Mouse (Mus musculus) WW6 (cell line): ENCODE results near the gene Clec12b.

Experiments
- DNase-seq: peaks from one replicate; pipeline ENCODE4 v3.0.0-alpha.2; 2013; ENCODE audit warnings: low read depth, low spot score

Clec12b gene

DNA sequence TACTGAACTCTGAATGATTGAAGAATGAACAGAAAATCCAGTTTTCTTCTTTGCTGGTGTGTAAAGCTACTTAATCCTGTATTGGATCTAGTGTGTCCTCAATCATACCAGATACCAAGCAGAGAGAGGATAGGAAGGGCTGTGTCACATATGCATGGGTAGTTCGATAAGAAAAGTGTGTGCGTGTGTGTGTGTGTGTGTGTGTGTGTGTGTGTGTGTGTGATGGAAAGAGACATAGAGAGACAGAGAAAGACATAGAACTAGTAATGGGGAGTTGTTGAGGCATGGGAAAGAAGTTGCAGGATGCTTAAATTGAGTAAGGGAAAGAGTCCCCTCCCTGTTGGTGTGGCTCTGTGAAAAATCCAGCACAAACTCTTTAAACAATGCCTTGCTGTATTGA, at the start of gene Clec12b:
Gene Clec12b (minus strand): TSS at position 101 of the 400 bp plus-strand sequence.
- no peak for DNase-seq

DNA sequence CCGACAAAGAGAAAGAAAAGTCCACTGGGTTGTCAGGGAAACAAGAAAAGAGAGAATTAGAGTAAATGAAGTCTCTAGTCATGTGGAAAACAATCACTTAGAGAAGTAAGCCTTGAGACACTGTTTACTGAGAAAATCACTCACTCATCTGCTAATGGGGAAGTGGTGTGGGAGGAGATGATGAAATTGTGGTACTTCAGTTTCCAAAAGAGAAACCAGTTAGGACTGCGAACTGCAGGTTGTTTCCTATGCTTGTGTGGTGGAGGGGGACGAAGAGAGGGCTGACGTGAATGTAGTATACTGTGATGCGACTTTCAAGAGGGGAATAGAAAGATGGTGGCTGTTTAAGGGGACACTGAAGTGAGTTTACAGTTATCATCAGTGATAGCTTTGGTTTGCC, 48.6 kb upstream of the Clec12b start:
- no peak for DNase-seq

DNA sequence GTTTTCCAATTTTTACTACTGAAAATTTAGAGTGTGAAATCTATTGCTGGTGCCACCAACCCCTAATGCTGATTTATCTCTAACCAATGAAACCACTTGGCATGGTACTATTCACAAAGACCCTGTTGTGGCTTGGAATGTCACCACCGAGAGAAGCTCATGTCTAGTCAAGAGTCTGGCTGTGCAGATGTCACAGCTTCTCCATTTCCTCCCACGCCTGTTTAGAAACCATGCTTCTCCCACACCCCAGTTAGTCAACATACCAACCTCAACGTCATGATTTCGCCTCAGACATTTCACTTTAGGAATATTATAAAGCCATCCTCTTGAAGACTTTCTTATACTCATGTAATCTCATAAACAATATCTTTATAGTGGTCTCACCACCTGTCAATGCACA, 41.6 kb upstream of the Clec12b start:
- DNase-seq, result no peak

DNA sequence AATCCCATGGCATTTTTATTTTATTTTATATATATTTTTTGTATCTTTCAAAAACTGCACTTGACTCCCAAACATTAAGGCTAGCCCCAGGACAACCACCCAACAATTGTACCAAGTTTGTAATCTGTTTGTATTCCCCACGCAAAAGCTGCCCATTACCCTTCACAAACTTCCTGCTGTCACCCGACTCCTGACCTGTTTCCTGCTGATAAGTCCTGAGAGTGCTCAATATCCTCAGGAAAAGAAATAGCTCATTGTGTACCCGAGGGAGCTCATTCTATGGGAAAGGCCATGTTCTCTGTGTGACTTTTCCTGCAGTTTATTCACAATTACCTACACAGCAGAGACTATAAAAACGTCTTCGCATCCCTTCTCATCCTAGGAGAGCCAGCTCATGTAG, 40.1 kb upstream of the Clec12b start:
- no peak for DNase-seq

DNA sequence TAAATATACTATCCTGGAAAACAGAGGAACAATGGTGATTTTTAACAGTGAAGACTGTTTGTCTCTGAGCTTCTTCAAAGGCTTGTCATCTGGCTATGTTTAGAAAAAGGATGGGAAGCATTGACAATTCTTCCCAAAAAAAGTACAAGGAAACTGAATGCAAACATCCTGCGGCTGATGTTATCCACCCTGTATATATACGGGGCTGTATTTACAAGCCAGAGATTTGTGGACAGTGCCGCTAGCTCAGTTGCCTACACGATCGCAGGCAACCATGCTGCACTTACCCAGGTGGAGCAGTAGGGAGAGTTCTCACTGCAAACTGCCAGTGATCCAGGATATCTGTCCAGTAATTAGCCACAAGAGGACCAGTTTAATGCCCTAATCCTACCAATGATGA, 39.5 kb upstream of the Clec12b start:
- no peak for DNase-seq

DNA sequence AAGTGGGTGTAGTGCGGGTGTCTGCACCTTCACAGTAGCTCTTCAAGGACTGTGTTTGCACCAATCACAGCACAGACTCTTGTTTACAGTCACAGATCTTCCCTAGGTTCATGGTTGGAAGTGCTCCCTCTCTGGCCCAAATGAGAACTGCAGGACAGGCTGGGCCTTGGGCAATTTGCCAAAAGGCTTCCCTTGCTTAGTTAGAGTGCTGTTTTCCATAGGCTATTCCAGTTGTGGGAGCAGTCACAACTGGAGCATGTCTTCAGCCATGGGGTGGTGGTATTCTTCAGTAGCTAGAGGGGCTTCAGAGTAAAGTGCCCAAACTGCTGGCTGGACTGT, 38.0 kb upstream of the Clec12b start:
- peak; percentile 70 for DNase-seq

DNA sequence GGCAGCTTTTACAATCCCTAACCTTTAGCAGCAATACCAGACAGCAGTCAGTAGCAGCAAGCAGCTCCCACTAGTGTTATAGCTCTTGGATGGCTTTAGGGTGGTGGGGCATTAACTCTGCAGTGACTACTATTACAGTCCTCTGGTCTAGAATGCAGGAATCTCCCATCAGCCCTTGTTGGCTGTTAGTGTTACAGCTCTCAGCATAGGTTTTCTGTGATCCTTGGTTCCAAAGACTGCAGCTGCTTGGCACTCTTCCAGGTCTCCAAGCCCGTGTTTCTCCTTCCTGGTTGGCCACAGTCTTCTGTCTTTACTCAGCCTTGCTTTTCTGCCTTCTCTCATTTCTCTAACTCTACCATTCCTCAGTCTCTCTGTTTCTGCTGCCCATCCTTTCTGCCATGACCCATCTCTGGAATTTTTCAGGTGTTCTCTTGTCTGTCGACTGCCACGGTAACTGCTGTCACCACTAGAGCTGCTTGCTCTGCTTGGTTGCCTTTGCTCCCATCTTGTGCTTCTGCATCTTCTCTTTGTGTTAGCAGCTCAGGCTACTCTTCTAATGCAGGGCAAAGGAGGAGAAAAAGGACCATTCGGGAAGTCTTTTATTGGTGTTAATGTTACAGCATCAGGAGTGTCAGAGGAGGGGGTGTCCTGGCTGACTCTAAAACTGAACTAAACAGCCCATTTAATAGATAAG, 37.5 kb upstream of the Clec12b start:
- DNase-seq, result no peak

DNA sequence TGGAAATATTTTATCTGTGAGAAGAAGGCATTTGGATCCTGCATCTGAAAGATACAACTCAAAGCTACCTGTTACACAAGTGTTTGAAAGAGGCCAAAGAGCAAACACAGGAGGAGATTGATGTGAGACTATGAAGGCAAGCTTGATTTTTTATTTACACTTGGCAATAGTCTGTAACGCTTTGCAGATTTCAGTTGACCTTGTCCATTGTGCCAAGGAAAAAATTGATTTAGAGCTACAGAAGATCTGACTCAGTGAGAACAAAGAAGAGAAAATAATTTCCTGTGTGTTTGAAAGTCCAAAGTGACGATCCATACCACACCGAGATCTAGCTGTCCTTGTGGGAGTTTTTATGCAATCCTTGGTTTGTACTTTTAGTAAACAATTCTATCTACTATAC, 36.6 kb upstream of the Clec12b start:
- DNase-seq, result no peak

DNA sequence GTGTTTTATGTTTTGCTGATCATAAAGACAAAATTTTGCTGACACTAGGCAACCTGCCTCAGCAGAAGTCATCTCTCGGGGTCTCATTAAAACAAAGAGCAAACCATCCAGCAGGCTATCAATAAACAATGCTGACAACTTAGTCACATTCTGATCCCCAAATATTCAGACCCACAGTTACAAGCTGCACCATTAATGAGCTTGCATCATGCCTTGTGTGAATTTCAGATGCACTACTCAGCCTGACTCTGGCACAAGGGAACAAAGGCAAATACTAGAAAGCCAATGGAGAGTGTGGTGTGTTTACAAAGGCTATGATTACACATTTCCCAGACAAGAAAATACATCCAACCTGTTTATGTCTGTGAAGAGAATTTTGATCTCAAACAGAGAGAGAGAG, 28.5 kb upstream of the Clec12b start:
- DNase-seq, result no peak

DNA sequence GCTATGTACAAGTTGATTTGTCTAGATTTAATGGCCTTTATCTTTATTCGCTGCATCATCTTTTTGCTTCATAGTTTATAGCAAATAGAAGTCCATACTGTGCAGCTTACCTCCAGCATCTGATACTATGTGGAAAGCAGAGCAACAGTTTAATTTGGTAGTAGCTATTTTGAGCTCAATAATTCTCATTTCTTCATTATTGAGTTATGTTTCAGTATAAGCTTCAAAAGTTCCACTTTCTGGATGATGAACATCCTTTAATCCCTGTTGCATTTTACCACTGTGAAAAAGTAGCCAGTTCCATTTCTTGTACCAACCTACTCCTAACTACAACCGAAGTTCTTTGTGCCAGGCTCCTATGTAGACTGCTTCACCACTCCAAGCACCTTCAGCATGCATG, 22.9 kb upstream of the Clec12b start, which contains the start of gene Clec9a:
Gene Clec9a (plus strand): TSS at position 301 of the 400 bp plus-strand sequence.
- no peak for DNase-seq

DNA sequence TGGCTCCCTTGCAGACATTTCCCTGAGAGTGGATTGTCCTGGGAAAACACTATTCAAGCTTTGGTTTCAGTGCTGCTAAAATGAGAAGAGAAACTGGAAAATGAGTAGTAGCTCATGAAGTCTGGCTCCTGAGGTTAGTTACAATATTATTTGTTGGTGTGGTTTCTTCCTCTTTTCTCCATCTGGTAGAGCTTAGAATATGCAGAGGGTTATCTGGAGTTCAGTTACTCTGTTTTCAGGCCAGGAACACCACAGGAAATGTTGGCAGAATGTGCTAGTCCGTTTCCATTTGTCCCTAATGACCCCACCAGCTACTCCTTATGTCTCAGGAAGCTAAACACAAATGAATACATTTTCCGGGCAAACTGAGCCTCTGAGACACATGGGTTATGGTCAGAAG, 21.6 kb upstream of the Clec12b start:
- no peak for DNase-seq

DNA sequence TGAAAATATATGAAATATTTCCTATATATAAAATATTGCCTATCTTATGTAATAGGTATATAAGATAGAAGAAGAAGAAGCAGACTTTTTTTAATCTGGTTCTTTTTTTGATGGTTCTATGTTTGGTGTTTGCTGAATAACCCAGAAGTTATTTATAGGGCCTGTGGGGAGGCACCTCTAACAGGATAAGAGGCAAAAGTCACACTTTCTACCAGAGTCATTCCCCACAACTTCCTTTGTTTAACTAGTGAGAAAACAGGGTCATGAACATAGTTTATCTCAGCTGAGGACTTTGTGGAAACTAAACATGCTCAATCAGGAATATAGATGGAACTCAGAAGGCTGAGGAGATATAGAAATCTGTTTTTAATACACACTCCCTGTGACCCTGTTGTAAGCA, 20.3 kb upstream of the Clec12b start:
- DNase-seq, result no peak

DNA sequence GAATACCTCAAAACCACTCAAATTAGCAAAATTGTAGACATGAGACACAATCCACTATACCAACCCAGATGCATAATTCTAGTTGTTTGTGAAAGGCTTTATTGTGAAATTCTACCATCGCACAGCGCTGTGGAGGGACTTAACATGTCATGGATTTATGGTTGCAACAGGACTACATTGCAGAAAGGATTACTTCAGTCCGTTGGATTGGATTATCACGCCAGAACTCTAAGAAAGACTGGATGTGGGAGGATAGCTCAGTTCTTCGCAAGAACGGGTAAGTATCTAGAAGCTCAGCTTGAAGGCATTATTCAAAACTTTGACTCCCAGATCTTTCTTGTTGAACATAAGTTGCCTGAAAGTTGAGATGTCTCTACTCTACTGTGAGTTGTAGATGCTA, 17.7 kb upstream of the Clec12b start:
- no peak for DNase-seq

DNA sequence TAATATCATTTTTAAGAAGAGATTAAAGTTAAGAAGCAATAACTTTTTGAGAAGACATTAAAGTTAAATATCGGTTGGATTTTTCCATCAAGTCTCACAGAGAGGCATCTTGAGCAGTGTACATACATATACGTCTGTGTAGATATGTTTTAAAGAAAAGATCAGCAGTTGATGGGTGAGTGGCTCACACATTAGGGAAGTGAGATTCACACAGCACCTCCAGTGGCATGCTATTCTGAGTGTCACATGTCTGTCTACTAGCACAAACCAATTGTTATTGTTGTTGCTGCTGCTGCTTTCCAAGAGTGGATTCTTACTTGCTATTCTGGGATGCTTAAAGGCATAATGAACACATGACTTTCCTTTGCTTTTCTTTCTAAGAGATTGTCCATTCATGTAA, 16.7 kb upstream of the Clec12b start:
- no peak for DNase-seq

DNA sequence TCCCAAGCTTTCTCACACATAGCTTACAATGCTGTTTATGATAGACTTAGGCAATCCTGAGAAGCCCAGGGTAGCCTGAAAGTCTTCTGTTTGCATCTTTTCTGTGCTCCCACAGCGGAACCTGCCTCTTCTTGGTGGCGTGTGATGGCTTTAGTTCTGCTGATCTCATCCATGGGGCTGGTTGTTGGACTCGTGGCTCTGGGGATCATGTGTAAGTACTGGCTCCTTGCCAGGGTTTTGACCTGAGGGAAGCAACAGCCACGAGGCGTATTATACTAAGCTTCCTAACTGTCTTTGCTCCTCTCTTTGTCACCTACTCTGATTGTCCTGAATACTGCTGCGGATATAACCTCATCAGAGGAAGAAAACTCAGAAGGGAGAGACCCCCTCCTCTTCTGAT, 14.3 kb upstream of the Clec12b start:
- no peak for DNase-seq

DNA sequence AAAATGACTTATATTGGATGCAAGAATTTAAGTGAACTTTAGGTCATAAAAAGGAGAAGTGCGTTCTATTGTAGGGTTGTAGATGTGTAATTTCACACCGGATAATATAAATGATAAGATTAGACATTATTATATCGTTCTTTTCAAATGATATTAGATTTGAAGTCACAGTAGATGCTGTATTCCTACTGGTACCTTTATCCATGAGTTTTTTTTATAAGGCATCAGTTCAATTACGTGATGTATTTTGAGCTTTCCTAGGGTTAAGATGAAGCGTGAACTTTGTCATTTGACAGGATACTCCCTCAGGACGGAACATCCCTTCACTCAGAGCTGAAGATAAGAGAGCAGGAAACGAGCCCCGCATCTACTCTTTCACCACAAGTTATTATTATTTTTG, 11.3 kb upstream of the Clec12b start, which contains the start of gene Clec1b:
Gene Clec1b (plus strand): TSS at position 301 of the 400 bp plus-strand sequence.
- no peak for DNase-seq

DNA sequence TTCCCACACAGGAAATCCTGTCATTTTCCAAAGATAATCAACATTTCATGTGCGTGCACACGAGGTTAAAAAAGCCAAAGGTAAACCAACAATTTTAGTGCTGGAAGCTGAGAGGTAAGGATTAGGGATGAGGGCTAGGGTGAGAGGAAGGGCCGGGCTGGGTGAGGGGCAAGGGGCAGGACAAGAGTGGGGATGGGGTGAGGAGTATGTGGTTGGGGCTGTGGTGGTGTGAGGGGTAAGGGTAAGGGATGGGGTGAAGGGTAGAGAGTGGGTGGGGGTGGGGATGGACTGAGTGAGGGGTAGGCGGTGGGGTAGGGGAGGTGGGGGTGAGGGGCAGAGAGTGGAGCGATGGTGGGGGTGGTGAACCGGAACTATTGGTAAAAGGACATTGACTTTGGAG, 8.1 kb upstream of the Clec12b start:
- no peak for DNase-seq

DNA sequence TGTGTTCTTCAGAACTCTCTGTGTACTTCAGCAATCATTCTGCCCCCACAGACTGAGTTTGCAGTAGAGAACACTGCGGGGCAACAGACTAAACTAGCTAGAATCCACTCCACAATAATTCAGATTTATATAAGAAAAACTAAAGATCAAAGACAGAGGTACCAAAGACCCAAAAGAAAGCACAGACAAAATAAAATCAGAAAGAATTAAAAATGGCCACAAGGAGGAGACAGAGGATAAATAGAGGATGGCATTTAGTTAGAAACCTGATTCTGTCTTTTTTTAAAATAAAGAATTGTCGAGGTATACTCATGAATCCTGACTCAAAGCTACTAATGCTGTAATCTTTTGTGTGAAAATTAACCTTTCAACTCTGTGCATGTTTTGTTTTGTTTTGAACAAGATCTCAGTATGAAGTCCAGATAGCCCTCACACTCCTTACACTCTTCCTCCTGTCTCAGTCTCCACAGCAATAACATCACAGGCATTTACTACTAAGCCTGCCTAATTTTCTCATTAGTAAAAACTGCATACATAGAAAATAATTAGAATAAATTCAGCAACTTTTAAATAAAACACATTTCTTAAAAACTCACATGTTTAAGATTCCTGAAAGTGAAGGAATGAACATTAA, 7.5 kb upstream of the Clec12b start:
- DNase-seq, result no peak

DNA sequence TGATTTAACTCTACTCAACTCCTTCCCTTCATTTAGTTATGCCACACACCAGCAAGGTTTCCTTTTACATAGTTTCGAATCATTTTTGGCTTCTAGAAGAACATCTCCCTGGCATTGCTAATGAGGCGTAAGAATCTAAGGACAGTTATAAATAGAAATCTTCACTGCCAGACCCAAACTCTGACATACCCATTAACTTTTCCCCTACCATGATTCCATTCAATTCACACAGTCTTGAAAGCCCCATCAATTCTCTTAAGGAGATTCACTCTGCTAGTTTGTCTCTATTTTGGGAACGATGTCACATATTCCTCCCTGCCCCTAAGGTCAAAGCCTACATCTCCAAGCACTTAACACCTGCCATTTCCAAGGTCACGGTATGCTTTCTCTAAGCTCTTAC, 674 bp downstream of the Clec12b start:
- DNase-seq, result no peak

DNA sequence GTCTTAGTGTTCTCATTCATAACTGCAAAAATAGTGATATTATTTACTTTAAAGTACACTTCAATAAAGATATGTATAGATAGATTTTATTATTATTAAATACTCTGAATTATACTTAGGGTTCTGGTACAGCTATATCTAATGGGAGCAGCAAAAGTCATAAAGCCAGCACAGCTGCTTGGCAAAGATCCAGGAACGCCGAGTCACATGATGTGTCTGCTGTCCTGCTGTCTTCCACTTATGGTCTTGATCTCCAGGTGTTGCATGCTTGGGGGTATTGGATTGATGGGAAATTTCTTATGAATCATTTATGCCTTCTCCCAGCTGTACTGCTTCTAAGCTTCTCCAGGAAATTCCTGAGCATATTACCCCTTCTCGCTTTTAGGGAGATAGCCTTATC, 2.2 kb downstream of the Clec12b start:
- DNase-seq, result no peak

DNA sequence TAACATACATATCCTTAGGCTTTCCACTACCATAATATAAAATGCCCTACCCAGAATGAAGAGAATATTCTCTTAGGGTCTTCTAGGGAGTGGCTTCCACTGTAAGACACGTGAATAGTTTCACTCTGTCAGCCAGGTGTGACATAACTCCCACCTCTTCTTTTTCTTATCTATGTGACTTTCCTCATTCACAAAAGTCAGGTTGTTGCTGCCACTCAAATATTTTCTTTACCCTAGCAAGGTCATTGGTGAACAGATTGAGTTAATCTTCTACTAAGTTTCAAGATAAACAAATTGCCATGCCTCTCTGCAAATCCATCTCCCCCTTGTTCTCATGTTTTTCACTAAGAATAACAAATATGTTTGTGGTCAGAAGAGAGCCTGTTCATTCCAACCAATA, 3.9 kb downstream of the Clec12b start:
- DNase-seq, result no peak

DNA sequence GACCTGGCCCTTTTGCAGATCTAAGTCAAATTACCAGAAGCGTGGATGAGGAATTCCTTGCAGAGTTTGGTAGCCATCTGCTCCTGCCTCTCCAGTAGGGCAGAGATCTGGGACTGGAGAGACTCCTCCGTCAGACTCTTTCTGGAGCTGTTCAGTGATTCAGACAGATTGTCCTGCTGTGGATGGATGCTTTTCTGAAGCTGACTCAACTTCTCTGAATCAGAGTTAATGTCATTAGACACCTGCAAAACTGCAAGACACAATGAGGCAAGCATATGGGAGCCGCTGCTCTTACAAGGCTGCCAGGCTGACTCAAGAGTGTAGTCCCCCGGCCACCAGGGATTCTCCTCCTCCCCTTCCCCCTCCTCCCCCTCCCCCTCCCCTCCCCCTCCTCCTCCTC, 5.2 kb downstream of the Clec12b start:
- DNase-seq, result no peak

DNA sequence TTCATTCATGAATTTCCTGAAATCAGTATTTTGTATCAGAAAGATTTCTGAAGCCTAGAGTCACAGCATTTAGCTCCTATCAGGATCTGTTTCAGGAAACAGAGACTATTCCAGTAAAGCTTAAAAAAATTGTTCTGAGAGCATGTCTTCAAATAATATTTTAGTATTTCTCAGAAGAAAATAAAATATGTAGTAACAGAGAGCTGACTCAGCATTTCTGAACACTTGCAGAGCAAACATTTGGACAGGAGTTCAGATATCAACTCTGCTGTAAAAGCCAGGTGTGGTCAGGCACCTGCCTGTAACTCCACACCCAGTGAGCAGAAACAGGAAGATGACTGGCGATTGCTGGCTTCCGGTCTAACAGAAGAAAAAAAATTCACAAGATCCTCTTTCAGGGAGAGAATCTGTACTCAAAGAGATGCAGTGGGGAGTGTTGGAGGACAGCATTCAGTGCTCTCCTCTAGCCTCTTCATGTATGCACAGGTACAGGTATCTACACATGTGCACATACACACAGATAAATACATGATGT, 10.7 kb downstream of the Clec12b start:
- DNase-seq, result no peak
